Mouse (Mus musculus): Measurements from ENCODE around the gene Mesp1.

GRCm38 (mm10) chr7:79799048-79799447, 5.5 kb upstream of the Mesp1 start:
- TF ChIP-seq CTCF (IDR thresholded peaks at IDR 0.05; ENCODE audit: low read depth, low read length) (0 out of 2 replicates have a peak, but pooled peaks have one; percentile 34), GATA2 (IDR thresholded peaks at IDR 0.05; ENCODE audit: borderline replicate concordance, low read depth, low read length) (no peak)

Measured in G1E (cell line).